Mouse (Mus musculus): ENCODE measurements at regions not wholly inside any gene's neighbourhood (a gene's known extent, or its start where the extent isn't known, plus 50 kb on each side); places are given as distances from the start of the nearest gene placed in this dataset.

DNA sequence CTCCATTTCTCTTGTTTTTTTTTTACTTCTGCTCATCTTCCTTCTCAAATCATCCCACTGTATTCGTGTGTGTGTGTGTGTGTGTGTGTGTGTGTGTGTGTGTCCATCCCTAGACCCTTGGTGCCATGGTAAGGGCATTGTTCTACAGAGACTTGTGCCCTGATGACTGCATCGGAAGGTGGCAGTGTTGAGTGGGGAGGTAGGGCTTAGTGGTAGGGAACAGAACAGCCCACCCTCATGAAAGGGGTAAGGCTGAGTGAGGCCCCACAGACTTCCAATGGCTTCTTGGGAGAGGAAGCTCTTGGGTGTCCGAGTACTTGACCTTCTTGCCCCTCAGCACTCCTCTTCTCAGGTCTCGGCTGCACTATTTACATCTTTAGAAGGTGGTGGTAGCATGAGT, 100.3 kb downstream of the Tmco5 start:
- TF ChIP-seq EP300 (IDR thresholded peaks at IDR 0.05; ENCODE audit: low read depth) (no peak), CTCF (IDR thresholded peaks at IDR 0.05; ENCODE audit: low read depth) (no peak)
